Comparison of ENCODE assay signal across 17 mouse cellular contexts in the genomic region with DNA sequence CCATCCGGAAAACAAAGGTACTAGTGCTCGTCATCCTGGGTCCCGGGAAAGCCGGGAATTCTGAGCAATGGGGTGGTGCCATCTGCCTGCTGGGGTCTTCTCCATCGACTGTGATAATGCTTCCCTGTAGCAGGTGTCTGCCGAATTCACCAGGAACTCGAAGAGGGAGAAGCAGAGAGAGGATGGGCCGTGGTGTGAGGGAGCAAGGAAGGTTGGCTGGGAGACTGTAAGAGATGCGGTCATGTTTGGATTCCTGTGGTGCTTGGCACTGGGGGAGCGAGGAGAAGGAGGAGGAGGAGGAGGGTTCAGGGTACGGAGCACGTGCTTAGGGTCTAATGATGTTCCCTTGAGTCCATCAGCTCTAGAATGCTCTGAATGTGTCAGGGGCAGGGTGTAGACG. TPM values are rescaled to one million over a fixed set of nuclear protein-coding genes. Genes with fewer than 3 reads are reported as not detected.
DNase-seq lines count a peak whose midpoint lies in the region; ATAC-seq and TF ChIP-seq lines count a peak whose summit lies in the region.
"Had no signal": no experiment of that assay in that cellular context is flagged by ENCODE, and none has a peak within 500 bp of the region (broad histone marks: within the 10 kb centered on the region; RNA-seq: fewer than 3 reads in every experiment).

No protein-coding gene starts in this region.

- no peak overlapping the region for H3K4me2 ChIP-seq in kidney, embryonic 15.5 days
- H3K4me2 ChIP-seq in forebrain, embryonic 14.5 days (ENCODE audit: low read length): peak overlapping the region; percentile 31
- peak overlapping the region; percentile 30 for H3K4me2 ChIP-seq in hindbrain, postnatal 0 days (ENCODE audit: low read depth, low read length)
- 0 out of 2 replicates have a peak overlapping the region, but pooled peaks have one; percentile 29 for H3K4me2 ChIP-seq in neural tube, embryonic 15.5 days
- H3K4me2 ChIP-seq in kidney, embryonic 14.5 days (replicated peaks; ENCODE audit: low read depth, low read length): no peak overlapping the region
- H3K4me2 ChIP-seq: liver, embryonic 12.5 days; stomach, embryonic 15.5 days had no signal

- WGBS in kidney, embryonic 15.5 days: 68% methylated on average over 13 of the region's 13 CpGs
- 30% methylated on average over 13 of the region's 13 CpGs for WGBS in forebrain, embryonic 14.5 days
- 23% methylated on average over 13 of the region's 13 CpGs for WGBS in hindbrain, postnatal 0 days
- 53% methylated on average over 13 of the region's 13 CpGs for WGBS in neural tube, embryonic 15.5 days
- WGBS in kidney, embryonic 14.5 days: 62% methylated on average over 13 of the region's 13 CpGs

- no peak overlapping the region for H3K9ac ChIP-seq in kidney, embryonic 15.5 days
- peak overlapping the region; percentile 22; the same call in 1 of the 2 replicates for H3K9ac ChIP-seq in forebrain, embryonic 14.5 days (ENCODE audit: low read length)
- peak overlapping the region; percentile 28; the same call in 1 of the 2 replicates for H3K9ac ChIP-seq in hindbrain, postnatal 0 days (replicated peaks; ENCODE audit: low read length)
- no peak overlapping the region for H3K9ac ChIP-seq in neural tube, embryonic 15.5 days (replicated peaks)
- H3K9ac ChIP-seq in kidney, embryonic 14.5 days (ENCODE audit: low read depth, low read length): no peak overlapping the region
- H3K9ac ChIP-seq: liver, embryonic 12.5 days; stomach, embryonic 15.5 days had no signal

- peaks cover 19% of the 10 kb centered on the region for H3K4me1 ChIP-seq in kidney, embryonic 15.5 days
- H3K4me1 ChIP-seq in forebrain, embryonic 14.5 days (ENCODE audit: control insufficient read depth, insufficient read depth, low read length): peaks cover 39% of the 10 kb centered on the region
- H3K4me1 ChIP-seq in hindbrain, postnatal 0 days (ENCODE audit: insufficient read depth, low read length): peaks cover 27% of the 10 kb centered on the region
- H3K4me1 ChIP-seq in neural tube, embryonic 15.5 days: peaks cover 51% of the 10 kb centered on the region
- no peaks in the 10 kb centered on the region for H3K4me1 ChIP-seq in kidney, embryonic 14.5 days (ENCODE audit: control insufficient read depth, insufficient read depth, low read length)
- H3K4me1 ChIP-seq: stomach, embryonic 15.5 days had no signal

- peaks cover 16% of the 10 kb centered on the region for H3K27me3 ChIP-seq in kidney, embryonic 15.5 days
- H3K27me3 ChIP-seq in forebrain, embryonic 14.5 days (replicated peaks; ENCODE audit: control insufficient read depth, insufficient read depth, low read length): no peaks in the 10 kb centered on the region
- no peaks in the 10 kb centered on the region for H3K27me3 ChIP-seq in hindbrain, postnatal 0 days (ENCODE audit: insufficient read depth, low read length)
- H3K27me3 ChIP-seq in neural tube, embryonic 15.5 days (replicated peaks): no peaks in the 10 kb centered on the region
- no peaks in the 10 kb centered on the region for H3K27me3 ChIP-seq in kidney, embryonic 14.5 days (ENCODE audit: control insufficient read depth, insufficient read depth, low read length)

- no peak for ATAC-seq in kidney, embryonic 15.5 days (replicated peaks; ENCODE audit: low FRiP score)
- ATAC-seq in forebrain, embryonic 14.5 days: no peak
- ATAC-seq in hindbrain, postnatal 0 days: peak; percentile 10; the same call in 1 of the 2 replicates
- ATAC-seq in neural tube, embryonic 15.5 days (ENCODE audit: low FRiP score): 0 out of 2 replicates have a peak, but pooled peaks have one; percentile 20
- no peak for ATAC-seq in kidney, embryonic 14.5 days (ENCODE audit: low FRiP score, low TSS enrichment)
- ATAC-seq: liver, embryonic 12.5 days; lung, postnatal 0 days had no signal

- H3K4me3 ChIP-seq in kidney, embryonic 15.5 days (replicated peaks): no peak overlapping the region
- H3K4me3 ChIP-seq in forebrain, embryonic 14.5 days (ENCODE audit: low read depth, low read length): no peak overlapping the region
- H3K4me3 ChIP-seq in hindbrain, postnatal 0 days (ENCODE audit: low read length): no peak overlapping the region
- no peak overlapping the region for H3K4me3 ChIP-seq in neural tube, embryonic 15.5 days (replicated peaks)
- no peak overlapping the region for H3K4me3 ChIP-seq in kidney, embryonic 14.5 days (ENCODE audit: low read length)
- H3K4me3 ChIP-seq: liver, embryonic 12.5 days; stomach, embryonic 15.5 days had no signal

- H3K27ac ChIP-seq in kidney, embryonic 15.5 days: 0 out of 2 replicates have a peak overlapping the region, but pooled peaks have one; percentile 6
- peak overlapping the region; percentile 68; the same call in 1 of the 2 replicates for H3K27ac ChIP-seq in forebrain, embryonic 14.5 days (ENCODE audit: low read depth, low read length)
- peak overlapping the region; percentile 60; the same call in 1 of the 2 replicates for H3K27ac ChIP-seq in hindbrain, postnatal 0 days
- peak overlapping the region; percentile 45 for H3K27ac ChIP-seq in neural tube, embryonic 15.5 days (replicated peaks)
- H3K27ac ChIP-seq in kidney, embryonic 14.5 days (ENCODE audit: low read depth, low read length): no peak overlapping the region
- H3K27ac ChIP-seq: liver, embryonic 12.5 days; stomach, embryonic 15.5 days had no signal

- no peak for TF ChIP-seq CTCF in hindbrain, postnatal 0 days (IDR thresholded peaks at IDR 0.05; ENCODE audit: low read depth)

- no peak for DNase-seq in kidney, postnatal 25 days
- DNase-seq in forebrain, embryonic 14.5 days (ENCODE audit: low spot score): no peak
- peak; percentile 17 for DNase-seq in hindbrain, postnatal 0 days (ENCODE audit: low spot score)
- no peak for DNase-seq in adrenal gland, adult (ENCODE audit: inconsistent age in 2 of 2, low spot score in 1 of 2)
- DNase-seq in ovary, adult 18-20 months (ENCODE audit: low spot score): no peak
- DNase-seq: gastrocnemius, postnatal 10 days had no signal

- H3K9me3 ChIP-seq in kidney, embryonic 15.5 days (replicated peaks): no peaks in the 10 kb centered on the region
- H3K9me3 ChIP-seq in forebrain, embryonic 14.5 days (replicated peaks; ENCODE audit: control insufficient read depth, low read length): no peaks in the 10 kb centered on the region
- H3K9me3 ChIP-seq in hindbrain, postnatal 0 days (ENCODE audit: low read length): no peaks in the 10 kb centered on the region
- no peaks in the 10 kb centered on the region for H3K9me3 ChIP-seq in neural tube, embryonic 15.5 days (replicated peaks)
- H3K9me3 ChIP-seq in kidney, embryonic 14.5 days (ENCODE audit: control insufficient read depth, low read length): no peaks in the 10 kb centered on the region
- H3K9me3 ChIP-seq: liver, embryonic 12.5 days; stomach, embryonic 15.5 days had no signal

- no peaks in the 10 kb centered on the region for H3K36me3 ChIP-seq in kidney, embryonic 15.5 days
- H3K36me3 ChIP-seq in forebrain, embryonic 14.5 days (ENCODE audit: control insufficient read depth, insufficient read depth, low read length): no peaks in the 10 kb centered on the region
- H3K36me3 ChIP-seq in hindbrain, postnatal 0 days (ENCODE audit: insufficient read depth, low read length): no peaks in the 10 kb centered on the region
- no peaks in the 10 kb centered on the region for H3K36me3 ChIP-seq in neural tube, embryonic 15.5 days
- H3K36me3 ChIP-seq in kidney, embryonic 14.5 days (ENCODE audit: control insufficient read depth, insufficient read depth, low read length): no peaks in the 10 kb centered on the region
- H3K36me3 ChIP-seq: G1E; liver, embryonic 12.5 days; stomach, embryonic 15.5 days had no signal

RNA-seq across cellular contexts. Expression of a gene that starts 33.3 kb away (rescaled TPM):
- not detected in 2 replicates for polyA plus RNA-seq in kidney, embryonic 15.5 days (2015; fragmentation: Nextera tagmentation; extraction: Ambion mirVana)
- 0.09 and 0.27 TPM in 2 replicates for polyA plus RNA-seq in forebrain, embryonic 14.5 days (2014; fragmentation: Nextera tagmentation; extraction: Ambion mirVana)
- total RNA-seq in hindbrain, postnatal 0 days (2014; rRNA removed): not detected in 2 replicates
- 0.25 and 0.58 TPM in 2 replicates for polyA plus RNA-seq in hindbrain, postnatal 0 days (2015; fragmentation: Nextera tagmentation; extraction: Ambion mirVana)
- polyA plus RNA-seq in neural tube, embryonic 15.5 days (2015; fragmentation: Nextera tagmentation; extraction: Ambion mirVana): 0.57 and 0.79 TPM in 2 replicates
- polyA plus RNA-seq in kidney, embryonic 14.5 days (2014; fragmentation: Nextera tagmentation; extraction: Ambion mirVana): not detected in 2 replicates
- total RNA-seq: gastrocnemius, postnatal 10 days; left cerebral cortex, postnatal 25 days had no signal
- polyA plus RNA-seq: C2C12; G1E; heart, embryonic 14.5 days; intestine, embryonic 14.5 days; liver, embryonic 12.5 days; lung, postnatal 0 days had no signal

Comparison
In these comparisons a context has a peak if more than half of its experiments do, and no peak if none do; other contexts are left out.
1. ATAC-seq: peak in hindbrain, postnatal 0 days (single experiment) and neural tube, embryonic 15.5 days (single experiment); none in kidney, embryonic 15.5 days (single experiment), forebrain, embryonic 14.5 days (single experiment) and kidney, embryonic 14.5 days (single experiment).
2. H3K4me2 ChIP-seq: peak in forebrain, embryonic 14.5 days (single experiment), hindbrain, postnatal 0 days (single experiment) and neural tube, embryonic 15.5 days (single experiment); none in kidney, embryonic 15.5 days (single experiment) and kidney, embryonic 14.5 days (single experiment).
3. H3K9ac ChIP-seq: peak in forebrain, embryonic 14.5 days (single experiment) and hindbrain, postnatal 0 days (single experiment); none in kidney, embryonic 15.5 days (single experiment), neural tube, embryonic 15.5 days (single experiment) and kidney, embryonic 14.5 days (single experiment).